Mouse (Mus musculus): Measurements from ENCODE around the gene Map7d2.

Map7d2 gene

DNA sequence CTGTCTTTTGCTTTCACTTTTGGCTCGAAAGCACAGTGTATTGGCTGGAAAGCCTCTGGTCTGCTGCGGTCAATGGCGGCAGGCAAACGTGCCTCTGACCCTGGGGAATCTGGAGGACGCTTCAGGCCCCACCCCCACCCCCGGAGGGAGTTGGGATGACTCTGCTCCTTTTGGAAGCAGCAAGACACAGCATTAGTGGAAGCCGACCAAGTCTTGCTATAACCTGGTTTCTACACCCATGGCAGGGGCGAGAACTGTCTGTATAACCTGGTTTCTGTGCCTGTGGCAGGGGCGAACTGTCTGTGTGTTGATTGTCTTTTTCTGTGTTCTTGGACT lies 96.3 kb downstream of the Map7d2 start:
- no peak for DNase-seq

DNA sequence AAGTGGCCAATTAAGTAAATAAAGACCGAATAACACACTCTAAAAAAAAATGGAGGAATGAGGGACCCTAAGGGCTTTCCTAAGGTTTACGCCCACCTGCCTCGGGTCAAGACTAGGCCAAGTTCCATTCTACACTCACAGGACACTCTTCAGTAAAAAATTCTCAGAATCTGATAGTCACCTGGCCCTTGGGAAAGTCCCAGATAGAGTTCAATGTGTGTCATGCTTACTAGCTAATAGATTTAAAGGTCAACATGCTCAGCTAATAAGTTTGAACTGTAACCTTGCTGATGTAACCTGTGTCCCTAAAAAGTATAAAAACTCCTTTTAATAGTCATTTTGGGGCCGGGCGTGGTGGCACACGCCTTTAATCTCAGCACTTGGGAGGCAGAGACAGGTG lies 101.2 kb downstream of the Map7d2 start:
- DNase-seq: no peak

DNA sequence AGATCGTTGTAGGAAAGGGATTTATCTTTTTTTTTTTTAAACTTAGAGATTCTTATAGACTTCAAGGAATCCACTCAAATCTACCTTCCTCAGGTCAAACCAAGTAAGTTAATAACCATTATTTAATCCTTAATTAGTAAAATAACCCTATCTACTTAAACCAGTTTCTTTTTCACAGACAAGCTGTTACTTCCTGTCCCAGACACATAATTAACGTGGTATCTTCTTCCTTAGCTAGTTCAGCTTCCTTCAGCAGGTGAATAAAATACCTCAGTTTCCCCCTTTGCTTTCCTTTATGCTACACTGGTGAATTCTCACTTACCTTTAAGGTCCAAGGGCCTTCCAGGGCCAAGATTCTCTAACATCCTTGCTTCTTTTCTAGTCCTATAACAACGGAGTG lies 107.4 kb downstream of the Map7d2 start:
- no peak for DNase-seq

DNA sequence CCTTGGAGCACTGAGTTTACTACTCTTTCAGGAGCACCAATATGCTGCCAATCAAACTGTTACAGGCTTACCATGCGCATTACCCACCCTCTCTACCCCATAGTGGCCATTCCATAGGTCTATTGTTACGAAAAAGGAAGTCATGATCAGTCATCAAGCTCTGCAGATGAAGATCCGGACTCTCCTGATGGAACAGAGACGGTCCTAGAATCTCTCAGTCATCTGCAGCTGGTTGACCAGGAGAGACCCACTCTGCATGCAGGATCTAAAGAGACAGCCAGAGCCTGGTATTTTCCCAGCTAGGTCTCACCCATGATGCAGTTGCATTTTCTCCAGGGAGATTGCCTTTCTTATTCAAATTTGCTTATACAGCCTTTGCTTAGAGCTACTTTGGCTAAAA lies 108.3 kb downstream of the Map7d2 start:
- no peak for DNase-seq

DNA sequence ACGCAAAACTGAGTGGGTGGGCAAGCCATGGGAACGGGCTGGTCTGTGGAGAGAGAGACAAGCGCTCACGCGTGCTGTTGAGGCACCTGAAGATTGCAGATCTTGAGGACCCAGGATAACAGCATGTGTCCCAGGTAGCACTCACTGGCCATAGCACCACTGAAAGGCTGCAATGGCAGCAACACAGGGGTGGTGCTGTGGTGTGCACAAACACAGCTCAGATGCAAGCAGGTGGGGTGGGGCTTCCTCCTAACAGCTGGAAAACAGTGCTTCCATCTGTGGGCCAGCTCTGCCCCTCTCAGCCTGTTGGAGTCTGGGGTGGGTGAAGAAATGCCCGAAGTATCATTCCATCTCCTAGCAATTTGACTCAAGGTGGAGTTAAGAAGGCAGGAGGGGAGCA lies 112.0 kb downstream of the Map7d2 start, which contains the start of gene Bclaf3:
TSS of gene Bclaf3 (plus strand) at position 301 of the 400 bp plus-strand sequence.
- DNase-seq: no peak

DNA sequence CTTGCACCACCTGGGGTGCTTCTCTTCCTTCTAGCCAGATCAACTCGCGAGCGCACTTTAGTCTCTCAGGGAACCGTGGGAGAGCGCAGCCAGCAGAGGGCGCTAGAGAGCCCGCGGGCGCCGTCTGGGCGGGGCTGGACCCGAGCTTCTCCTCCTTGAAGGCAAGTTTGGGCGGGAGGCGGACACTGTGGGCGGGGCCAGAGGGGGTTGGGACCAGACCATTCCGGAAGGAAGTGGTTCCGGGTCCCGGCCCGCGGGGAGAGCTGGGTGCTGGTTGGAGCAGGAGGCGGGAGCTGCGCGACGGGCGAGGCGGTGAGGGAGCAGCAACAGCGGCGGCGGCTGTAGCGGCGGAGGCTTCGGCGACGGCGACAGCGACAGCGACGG lies 118.0 kb downstream of the Map7d2 start:
- peak; percentile 95 for DNase-seq

DNA sequence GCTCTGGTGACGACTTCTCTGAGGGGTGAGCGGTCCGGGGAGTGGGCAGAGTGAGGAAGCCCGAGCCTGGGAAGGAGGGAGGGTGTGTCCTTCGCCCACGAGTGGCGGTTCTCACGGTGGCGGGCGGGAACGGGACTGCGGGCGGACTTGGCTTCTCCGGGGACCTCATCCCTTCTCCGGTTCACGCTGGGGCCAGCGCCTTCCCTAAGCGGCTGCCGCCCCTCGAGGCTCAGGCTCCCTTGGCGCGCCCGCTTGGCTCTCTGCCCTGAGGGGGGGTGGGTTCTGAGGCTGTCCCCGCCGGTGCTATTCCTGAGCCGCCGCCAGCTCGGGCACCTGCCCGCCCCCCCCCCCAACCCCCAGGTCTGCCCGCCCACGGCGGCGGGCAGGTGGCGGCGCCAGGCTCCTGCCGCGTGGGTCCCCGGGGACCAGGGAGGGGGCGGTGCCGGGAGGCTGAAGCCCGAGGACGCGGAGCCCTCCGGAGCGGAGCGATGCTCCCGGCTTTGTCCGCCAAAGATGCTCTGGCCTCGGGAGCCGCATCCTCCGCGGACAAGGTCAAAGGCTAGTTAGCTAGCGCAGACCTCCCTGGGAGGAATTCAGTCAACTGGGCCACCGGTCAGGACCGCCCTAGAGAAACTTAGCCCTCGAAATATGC lies 118.6 kb downstream of the Map7d2 start:
- DNase-seq: peak; percentile 36

DNA sequence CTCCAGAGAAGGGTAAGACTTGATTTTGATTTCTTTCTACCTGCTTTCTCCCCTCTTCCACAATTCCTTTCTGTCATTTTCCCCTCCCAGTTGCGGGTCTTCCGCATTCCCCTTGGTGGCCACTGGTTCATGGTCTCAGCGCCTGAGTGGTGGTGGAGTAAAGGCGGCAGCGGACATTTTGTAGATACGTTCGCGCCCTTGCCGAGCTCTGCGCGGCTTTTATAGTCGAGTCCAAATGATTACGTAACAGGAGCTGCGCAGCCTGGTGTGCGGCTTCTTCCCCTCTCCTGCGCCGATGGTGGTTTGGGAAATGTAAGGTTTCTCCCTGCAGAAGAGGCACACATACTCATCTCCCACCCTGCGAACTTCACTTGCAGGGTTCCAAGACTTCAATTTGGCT lies 127.6 kb downstream of the Map7d2 start:
- no peak for DNase-seq

DNA sequence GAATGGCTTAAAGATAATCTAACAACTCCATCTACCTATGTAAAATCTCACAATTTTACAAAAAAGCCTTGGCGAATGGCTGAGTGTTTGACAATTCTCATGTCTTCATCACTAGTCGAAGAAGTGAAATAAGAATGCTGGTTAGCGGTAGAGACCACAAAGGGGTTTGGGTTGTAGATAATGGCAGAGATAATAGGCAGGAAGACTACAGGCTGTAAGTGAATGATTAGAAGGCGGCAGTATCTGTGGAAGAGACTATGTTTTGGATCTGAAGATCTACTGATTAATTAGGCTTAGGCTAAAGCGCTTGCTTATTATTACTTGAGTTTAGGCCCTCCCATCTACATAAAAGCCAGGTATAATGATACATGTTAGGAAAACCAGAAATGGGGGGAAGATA lies 132.7 kb downstream of the Map7d2 start:
- DNase-seq: no peak
